Mouse (Mus musculus): Measurements from ENCODE around the gene Atp5b. TPM values are rescaled to one million over a fixed set of nuclear protein-coding genes. Genes with fewer than 3 reads are reported as not detected.
"Not testable (repeated sequence)": the region's sequence is repeated elsewhere in the genome, so short reads cannot be mapped to it uniquely, and the experiment has no call there.

Gene Atp5b
- 1,000 to 10,000 TPM; 6,416 to 6,613 TPM for total RNA-seq (2021)

- DNase-seq: peak; percentile 99
Observed at GRCm38 (mm10) chr10:128082880-128083421, at the start of gene Atp5b. TSS of gene Atp5b (plus strand) at chr10:128083273.

- DNase-seq: peak; percentile 83
Observed at GRCm38 (mm10) chr10:128036746-128037425, 46.2 kb upstream of the Atp5b start.

DNA sequence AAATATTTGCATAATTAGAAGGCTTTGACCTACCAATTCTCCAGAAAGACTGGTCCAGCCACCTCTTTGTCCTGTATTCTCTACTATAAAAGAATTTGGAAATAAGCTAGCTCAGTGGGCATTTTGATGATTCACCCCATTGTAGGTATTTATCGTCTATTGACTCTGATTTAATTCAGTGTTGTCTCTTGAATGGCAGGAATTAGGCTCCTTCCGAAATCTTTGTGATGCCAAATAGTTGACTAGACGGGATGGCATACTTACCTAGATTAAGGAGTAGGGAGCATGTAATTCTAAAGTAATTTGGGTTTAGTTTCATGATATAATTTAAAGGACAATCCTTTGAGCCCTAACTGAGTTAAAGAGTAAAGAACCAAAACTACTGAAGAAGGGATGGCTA is 45.2 kb upstream of the Atp5b start:
- DNase-seq: no peak

- DNase-seq: no peak
Observed at GRCm38 (mm10) chr10:128039167-128039566, 43.9 kb upstream of the Atp5b start.

- no peak for DNase-seq
Observed at GRCm38 (mm10) chr10:128039858-128040257, 43.2 kb upstream of the Atp5b start.

GRCm38 (mm10) chr10:128040293-128040692 is 42.8 kb upstream of the Atp5b start:
- DNase-seq: no peak

GRCm38 (mm10) chr10:128041636-128042035 is 41.4 kb upstream of the Atp5b start:
- DNase-seq: no peak

DNA sequence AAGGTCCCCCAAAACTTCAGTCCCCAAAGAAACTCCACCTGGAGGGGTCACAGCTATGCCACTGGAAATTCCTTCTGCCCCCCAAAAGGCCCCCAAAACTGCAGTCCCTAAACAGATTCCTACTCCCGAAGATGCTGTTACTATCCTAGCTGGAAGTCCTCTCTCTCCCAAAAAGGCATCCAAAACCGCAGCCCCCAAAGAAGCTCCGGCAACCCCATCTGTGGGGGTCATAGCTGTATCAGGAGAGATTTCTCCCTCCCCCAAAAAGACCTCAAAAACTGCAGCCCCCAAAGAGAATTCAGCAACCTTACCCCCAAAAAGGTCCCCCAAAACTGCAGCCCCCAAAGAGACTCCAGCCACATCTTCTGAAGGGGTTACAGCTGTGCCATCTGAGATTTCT is 40.6 kb upstream of the Atp5b start:
- no peak for DNase-seq

DNA sequence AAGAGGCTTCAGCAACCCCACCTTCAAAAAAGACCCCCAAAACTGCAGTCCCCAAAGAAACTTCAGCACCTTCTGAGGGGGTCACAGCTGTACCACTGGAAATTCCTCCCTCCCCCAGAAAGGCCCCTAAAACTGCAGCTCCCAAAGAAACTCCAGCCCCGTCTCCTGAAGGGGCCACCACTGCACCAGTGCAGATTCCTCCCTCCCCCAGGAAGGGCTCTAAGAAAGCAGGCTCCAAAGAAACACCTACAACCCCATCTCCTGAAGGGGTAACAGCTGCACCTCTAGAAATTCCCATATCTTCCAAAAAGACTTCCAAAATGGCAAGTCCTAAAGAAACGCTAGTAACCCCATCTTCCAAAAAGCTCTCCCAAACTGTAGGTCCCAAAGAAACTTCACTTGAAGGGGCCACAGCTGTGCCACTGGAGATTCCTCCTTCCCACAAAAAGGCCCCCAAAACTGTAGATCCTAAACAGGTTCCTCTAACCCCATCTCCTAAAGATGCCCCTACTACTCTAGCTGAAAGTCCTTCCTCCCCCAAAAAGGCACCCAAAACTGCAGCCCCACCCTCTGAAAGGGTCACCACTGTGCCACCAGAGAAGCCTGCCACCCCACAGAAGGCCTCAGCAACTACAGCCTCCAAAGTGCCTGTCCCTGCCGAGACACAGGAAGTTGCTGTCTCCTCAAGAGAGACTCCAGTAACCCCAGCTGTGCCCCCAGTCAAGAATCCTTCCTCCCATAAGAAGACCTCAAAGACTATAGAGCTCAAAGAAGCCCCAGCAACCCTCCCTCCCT is 39.8 kb upstream of the Atp5b start:
- no peak for DNase-seq

DNA sequence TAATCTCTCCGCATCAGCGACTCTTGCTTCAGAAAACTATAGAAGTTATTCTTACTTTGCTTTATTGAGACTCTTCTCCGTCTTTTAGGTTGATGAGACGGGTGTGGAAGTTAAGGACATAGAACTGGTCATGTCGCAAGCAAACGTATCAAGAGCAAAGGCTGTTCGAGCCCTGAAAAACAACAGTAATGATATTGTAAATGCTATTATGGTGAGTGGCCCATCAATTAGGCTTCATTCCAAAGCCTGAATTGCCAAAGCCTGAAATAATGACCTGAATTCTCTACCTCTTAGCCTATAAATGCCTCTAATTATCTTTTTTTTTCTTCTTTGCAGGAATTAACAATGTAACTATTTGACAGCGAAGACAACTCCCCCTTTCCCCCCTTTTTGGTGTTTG is 34.9 kb upstream of the Atp5b start:
- no peak for DNase-seq

- no peak for DNase-seq
Observed at GRCm38 (mm10) chr10:128049741-128050140, 33.3 kb upstream of the Atp5b start.

GRCm38 (mm10) chr10:128050355-128050754 is 32.7 kb upstream of the Atp5b start:
- DNase-seq: no peak

DNA sequence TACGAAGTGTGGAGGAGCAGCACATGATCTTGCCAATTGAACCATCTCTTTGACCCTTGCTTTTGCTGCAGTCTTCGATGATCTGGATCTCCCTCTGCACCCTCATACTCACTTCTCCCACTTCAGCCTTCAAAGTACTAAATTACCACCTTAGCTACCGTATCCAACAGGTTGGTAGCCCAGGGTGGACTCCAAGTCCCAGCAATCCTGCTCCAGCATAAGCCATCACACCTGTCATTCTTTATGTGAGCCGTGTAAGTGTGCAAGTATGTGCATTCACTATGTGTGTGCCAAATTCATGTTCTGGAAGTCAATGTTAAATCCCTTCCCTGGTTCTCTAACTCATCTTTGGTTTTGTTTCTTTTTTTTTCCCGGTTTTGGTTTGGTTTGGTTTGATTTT is 31.5 kb upstream of the Atp5b start:
- DNase-seq: no peak

DNA sequence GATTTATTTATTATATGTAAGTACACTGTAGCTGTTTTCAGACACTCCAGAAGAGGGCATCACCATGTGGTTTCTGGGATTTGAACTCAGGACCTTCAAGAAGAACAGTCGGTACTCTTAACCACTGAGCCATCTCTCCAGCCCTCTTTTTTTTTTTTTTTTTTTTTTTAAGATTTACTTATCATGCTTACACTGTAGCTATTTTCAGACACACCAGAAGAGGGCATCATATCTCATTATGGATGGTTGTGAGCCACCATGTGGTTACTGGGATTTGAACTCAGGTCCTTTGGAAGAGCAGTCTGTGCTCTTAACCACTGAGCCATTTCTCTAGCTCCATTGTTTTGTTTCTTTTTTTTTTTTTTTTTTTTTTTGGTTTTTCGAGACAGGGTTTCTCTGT is 30.9 kb upstream of the Atp5b start:
- not testable (repeated sequence) for DNase-seq

DNA sequence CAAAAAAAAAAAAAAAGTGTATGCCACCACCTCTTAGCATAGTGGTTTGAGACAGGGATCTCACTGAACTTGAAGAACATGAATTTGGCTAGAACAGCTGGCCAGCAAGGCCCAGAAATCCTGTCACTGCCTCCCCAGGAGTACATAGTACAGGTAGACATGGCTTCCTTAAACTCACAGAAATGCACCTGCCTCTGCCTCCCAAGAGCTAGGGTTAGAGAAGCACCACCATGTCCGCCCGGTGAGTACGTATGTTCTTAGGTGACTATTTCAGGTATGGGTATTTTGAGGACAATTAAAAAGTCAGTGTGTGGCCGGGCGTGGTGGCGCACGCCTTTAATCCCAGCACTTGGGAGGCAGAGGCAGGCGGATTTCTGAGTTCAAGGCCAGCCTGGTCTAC is 30.1 kb upstream of the Atp5b start:
- no peak for DNase-seq

DNA sequence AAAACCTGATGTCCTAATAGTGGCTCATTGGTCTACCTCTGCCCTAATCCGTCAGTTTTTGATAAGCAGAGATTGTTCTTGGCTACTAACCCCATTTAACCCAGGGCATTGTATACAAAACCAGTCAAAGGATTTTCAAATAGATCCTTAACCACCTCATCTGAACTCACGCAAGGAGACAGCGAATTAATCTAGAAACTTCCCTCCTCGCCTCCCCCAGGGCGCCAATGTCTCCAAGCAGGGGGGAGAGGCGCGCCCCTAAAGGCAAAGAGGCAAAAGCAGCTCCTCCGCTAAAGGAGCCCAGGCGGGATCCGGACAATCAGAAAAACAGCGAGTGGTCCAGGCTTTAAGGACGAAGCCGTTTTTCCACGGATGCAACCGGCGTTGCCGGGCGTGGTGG is 24.9 kb upstream of the Atp5b start:
- no peak for DNase-seq

- peak; percentile 99 for DNase-seq
Observed at GRCm38 (mm10) chr10:128058601-128059151, 24.4 kb upstream of the Atp5b start, which contains the start of gene Ptges3. TSS of gene Ptges3 (plus strand) at chr10:128058954.

- DNase-seq: peak; percentile 65
Observed at GRCm38 (mm10) chr10:128059207-128059981, 23.7 kb upstream of the Atp5b start.

DNA sequence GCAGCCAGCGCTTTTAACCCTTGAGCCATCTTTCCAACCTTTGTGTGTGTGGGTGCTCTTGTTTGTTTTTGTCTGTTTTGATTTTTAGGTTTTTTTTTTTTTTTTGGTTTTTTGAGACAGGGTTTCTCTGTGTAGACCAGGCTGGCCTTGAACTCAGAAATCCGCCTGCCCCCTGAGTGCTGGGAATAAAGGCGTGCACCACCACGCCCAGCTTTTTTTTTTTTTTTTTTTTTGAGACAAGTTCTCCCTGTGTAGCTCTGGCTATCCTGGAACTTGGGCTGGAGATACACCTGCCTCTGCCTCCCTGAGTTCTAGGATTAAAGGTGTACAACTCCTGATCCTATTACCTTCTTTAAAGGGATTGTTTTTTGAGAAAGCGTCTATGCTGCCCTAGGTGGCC is 22.0 kb upstream of the Atp5b start:
- no peak for DNase-seq

DNA sequence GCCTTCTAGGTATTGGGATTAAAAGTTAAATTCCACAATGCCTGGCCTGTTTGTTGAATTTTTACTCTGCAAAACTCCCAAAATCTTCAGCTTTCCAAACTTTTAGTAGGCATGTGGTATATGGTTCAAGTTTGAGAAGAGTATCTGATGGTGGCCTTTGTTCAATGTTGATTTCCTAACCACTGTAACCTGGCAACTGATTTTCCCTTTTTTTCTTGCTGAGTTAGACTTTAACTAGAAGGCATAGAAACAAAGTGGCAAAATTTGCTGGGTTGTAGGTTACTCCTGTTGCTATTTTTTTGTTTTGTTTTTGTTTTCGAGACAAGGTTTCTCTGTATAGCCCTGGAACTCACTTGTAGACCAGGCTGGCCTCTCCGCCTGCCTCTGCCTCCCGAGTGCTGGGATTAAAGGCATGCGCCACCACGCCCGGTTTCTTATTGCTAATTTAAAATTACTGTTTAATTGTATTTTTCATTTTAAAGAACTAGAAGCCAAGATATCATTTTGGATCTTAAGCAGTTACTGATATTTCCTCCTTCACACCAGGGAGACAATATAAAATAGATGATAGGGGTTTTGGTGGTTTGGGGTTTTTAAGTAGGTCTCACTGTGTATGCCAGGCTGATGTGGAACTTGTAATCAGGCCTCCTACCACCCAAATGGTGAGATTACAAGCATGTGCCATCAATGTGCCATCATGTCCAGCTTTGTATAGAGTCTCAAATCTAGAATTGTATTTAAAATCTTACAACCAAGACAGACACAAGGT is 20.7 kb upstream of the Atp5b start:
- DNase-seq: no peak

DNA sequence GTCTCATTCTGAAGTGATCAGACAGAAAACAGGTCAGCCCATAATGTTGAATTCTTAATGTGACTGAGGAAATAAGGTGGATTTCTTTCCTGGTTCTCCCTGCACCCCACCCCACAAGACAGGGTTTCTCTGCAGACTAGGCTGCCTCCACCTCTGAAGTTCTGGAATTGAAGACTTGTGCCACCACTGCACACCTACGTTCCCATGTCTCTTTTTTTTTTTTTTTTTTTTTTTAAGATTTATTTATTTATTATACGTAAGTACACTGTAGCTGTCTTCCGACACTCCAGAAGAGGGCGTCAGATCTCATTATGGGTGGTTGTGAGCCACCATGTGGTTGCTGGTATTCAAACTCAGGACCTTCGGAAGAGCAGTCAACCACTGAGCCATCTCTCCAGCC is 17.0 kb upstream of the Atp5b start:
- DNase-seq: no peak

GRCm38 (mm10) chr10:128069201-128069600 is 13.9 kb upstream of the Atp5b start:
- DNase-seq: no peak

Data from heart, postnatal 4 days (tissue).